Mouse (Mus musculus) C2C12 (cell line): ENCODE data around the gene Tial1.

ENCODE experiments used
- CEBPB ChIP-seq: IDR thresholded peaks from one replicate; pipeline ENCODE4 v1.6.1; 2011; ENCODE audit warnings: low read depth, mild to moderate bottlenecking, control low read depth, moderate library complexity
- CTCF ChIP-seq: IDR thresholded peaks from one replicate; pipeline ENCODE4 v1.5.1; 2011; ENCODE audit not compliant: control insufficient read depth, insufficient read depth, insufficient read length
- FOSL1 ChIP-seq: IDR thresholded peaks from one replicate; pipeline ENCODE4 v1.8.0; 2011; ENCODE audit warnings: mild to moderate bottlenecking, low read length; ENCODE audit not compliant: poor library complexity, insufficient read depth, severe bottlenecking
- MAX ChIP-seq: IDR thresholded peaks from one replicate; pipeline ENCODE4 v1.6.1; 2011; ENCODE audit warnings: mild to moderate bottlenecking, control low read depth
- MYOD1 ChIP-seq: IDR thresholded peaks from one replicate; pipeline ENCODE4 v1.6.1; 2011; ENCODE audit warnings: low read depth; ENCODE audit not compliant: control insufficient read depth, insufficient read length
- MYOG ChIP-seq: IDR thresholded peaks from one replicate; pipeline ENCODE4 v1.6.1; 2011; ENCODE audit not compliant: control insufficient read depth, insufficient read length; ENCODE audit errors: extremely low read depth
- USF1 ChIP-seq: IDR thresholded peaks from one replicate; pipeline ENCODE4 v1.6.1; 2011; ENCODE audit warnings: low read depth, mild to moderate bottlenecking, control low read depth, moderate library complexity

DNA sequence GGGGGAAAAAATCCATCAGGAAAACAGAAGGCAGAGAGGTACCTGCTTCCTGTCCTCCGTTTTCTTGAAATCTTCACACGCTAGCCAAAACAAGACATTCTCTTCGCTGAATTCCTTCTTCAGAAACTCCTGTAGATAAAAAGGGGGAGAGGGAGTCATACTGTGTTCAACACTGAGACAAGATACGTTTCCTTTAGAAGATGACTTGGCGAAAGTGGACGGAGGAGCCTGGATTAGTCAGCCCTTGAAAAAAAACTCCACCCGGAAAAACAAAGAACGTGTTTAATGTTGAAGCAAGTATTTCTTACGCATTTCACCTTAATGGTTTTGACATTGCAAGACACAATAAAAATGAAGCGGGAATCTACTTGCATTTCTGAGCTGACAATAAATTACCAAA is 58.4 kb downstream of the Tial1 start:
- TF ChIP-seq CTCF (no peak), MYOG (no peak), USF1 (no peak), MYOD1 (no peak), MAX (no peak), CEBPB (no peak), FOSL1 (no peak)
